Mouse (Mus musculus): ENCODE data around the gene Serp1. TPM values are rescaled to one million over a fixed set of nuclear protein-coding genes. Genes with fewer than 3 reads are reported as not detected.

Gene Serp1
- 101 and 125 TPM in 2 replicates for polyA plus RNA-seq (2015; fragmentation: Nextera tagmentation; extraction: Ambion mirVana)

DNA sequence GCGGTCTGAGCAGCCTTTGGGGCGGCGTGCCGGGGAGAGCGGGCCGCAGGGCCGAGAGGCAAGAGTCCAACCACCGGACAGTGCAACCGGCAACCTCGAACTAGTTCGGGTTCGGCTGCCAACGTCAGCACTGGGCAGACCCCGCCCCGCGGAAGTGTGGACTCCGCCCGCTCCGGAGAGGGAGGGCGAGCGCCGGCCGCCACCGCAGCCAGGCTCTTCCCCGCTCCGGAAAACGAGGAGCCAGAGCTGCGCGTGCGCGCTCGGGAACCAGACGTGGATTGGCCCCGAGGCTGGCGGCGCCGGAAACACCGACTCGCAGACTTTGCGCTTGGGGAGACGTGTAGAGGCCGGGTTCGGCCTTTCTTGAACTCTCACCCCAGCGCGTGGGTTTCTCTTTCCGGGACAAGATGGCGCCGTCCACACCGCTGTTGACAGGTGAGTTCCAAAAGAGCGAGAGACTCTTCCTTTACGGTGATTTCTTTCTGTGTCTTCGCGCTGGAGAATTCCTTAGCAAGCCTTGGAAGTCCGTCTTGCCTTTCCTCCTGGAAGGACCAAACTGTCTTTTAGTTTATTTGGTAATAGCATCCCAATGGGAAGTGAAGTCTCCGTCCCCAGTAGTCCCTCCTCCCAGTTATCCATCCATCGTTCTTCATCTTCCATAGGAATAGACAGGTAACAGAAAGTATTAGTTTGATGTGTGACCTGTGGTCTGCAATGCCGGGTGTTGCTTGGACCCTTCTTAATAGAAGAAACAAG, at the start of gene Serp1, which contains the start of gene Eif2a:
Serp1 (minus strand) TSS at position 241 of the 756 bp plus-strand sequence.
Eif2a (plus strand) TSS at position 170 of the 756 bp plus-strand sequence.
- H3K36me3 ChIP-seq, result peaks cover 24% of the 10 kb centered on the region
- H3K4me3 ChIP-seq (replicated peaks), result peak within 1 kb of the TSS; percentile 97
- no peaks in the 10 kb centered on the region for H3K9me3 ChIP-seq (replicated peaks)
- WGBS (ENCODE audit: insufficient replicate concordance), result under 1% methylated on average over 57 of the region's 57 CpGs
- peak; percentile 98 for DNase-seq
- H3K9ac ChIP-seq, result peak within 1 kb of the TSS; percentile 98
- no peaks in the 10 kb centered on the region for H3K27me3 ChIP-seq
- H3K4me1 ChIP-seq (replicated peaks), result peaks cover 33% of the 10 kb centered on the region
- peak within 1 kb of the TSS; percentile 87 for H3K4me2 ChIP-seq
- ATAC-seq (ENCODE audit: low read depth), result peak; percentile 99
- H3K27ac ChIP-seq, result peak within 1 kb of the TSS; percentile 92

DNA sequence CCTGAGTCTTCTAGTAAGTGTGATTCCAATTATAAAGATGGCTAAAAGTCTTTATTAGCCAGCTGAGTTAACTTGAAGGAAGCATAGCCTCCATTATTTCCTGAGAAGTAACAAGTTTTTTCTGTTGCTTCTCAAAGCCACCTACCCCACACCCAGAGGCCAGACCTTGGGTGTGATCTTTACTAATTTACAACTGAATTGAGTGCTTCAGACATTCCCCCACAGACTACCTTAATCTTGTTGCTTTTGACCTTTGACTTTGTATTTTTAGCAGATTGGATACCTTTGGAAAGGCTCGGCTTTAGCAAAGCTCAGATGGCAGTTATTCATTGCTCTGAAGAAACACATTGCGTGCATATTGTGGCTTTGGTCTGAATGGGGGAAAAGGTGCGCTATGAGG, 45.1 kb upstream of the Serp1 start:
- Histone ChIP-seq H3K4me3 (replicated peaks) (no peak overlapping the region), H3K4me1 (replicated peaks) (peaks cover 3% of the 10 kb centered on the region), H3K27ac (no peak overlapping the region), H3K4me2 (no peak overlapping the region), H3K36me3 (no peaks in the 10 kb centered on the region), H3K9me3 (replicated peaks) (no peaks in the 10 kb centered on the region), H3K9ac (no peak overlapping the region), H3K27me3 (no peaks in the 10 kb centered on the region)
- no peak for DNase-seq
- ATAC-seq (ENCODE audit: low read depth), result no peak
- WGBS (ENCODE audit: insufficient replicate concordance), result 77% methylated on average over 3 of the region's 3 CpGs

DNA sequence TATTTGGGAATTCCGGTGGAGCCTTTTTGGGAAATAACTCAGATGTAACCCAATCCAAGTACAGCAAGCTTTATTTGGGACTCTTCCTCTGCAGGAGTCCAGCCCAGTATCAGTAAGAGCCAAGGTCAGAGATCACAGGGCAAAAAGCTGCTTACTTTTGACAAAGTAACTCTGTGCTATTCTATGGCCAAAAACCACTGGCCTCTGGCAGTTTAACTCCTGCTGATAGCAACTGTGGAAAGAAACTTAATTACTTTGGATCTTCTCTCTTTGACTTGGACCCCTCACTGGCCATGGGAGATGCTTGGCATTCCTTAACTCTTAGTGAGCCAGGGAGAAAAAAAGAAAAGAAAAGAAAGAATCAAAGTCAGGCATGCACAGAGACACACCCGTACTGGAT, 35.7 kb upstream of the Serp1 start:
- Histone ChIP-seq H3K4me2 (no peak overlapping the region), H3K27ac (no peak overlapping the region), H3K9ac (no peak overlapping the region), H3K9me3 (replicated peaks) (0 out of 2 replicates have a peak, but pooled peaks cover 2% of the 10 kb centered on the region), H3K27me3 (no peaks in the 10 kb centered on the region), H3K4me3 (replicated peaks) (no peak overlapping the region), H3K36me3 (peaks cover 18% of the 10 kb centered on the region), H3K4me1 (replicated peaks) (no peaks in the 10 kb centered on the region)
- DNase-seq (no peak), ATAC-seq (ENCODE audit: low read depth) (no peak)
- WGBS (ENCODE audit: insufficient replicate concordance), result 63% methylated on average over 2 of the region's 2 CpGs

DNA sequence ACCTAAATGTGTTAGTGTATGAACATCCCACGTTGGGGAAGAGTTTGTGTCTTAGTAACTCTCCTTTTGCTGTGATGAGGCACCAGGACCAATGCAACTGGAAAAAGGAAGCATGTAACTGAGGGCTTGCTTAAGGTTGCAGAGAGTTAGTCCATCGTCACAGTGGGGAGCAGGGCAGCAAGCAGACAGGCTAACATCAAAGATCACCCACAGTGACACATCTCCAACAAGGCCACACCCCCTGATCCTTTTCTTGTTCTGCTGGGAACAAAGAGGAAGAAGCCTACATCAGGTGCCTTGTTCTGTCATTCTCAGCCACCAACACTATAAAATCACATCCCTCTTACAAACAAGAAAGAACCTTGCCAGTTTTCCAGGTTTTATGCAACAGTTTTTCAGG, 34.2 kb upstream of the Serp1 start:
- DNase-seq, result no peak
- Histone ChIP-seq H3K4me2 (no peak overlapping the region), H3K4me1 (replicated peaks) (no peaks in the 10 kb centered on the region), H3K9ac (no peak overlapping the region), H3K36me3 (peaks cover 33% of the 10 kb centered on the region), H3K4me3 (replicated peaks) (no peak overlapping the region), H3K27me3 (no peaks in the 10 kb centered on the region), H3K9me3 (replicated peaks) (0 out of 2 replicates have a peak, but pooled peaks cover 2% of the 10 kb centered on the region), H3K27ac (no peak overlapping the region)
- WGBS (ENCODE audit: insufficient replicate concordance), result 46% methylated on average over 2 of the region's 2 CpGs
- no peak for ATAC-seq (ENCODE audit: low read depth)

- H3K9me3 ChIP-seq (replicated peaks), result no peaks in the 10 kb centered on the region
- no peaks in the 10 kb centered on the region for H3K4me1 ChIP-seq (replicated peaks)
- H3K27me3 ChIP-seq, result no peaks in the 10 kb centered on the region
- H3K27ac ChIP-seq, result no peak overlapping the region
- ATAC-seq (ENCODE audit: low read depth), result no peak
- DNase-seq, result no peak
- 64% methylated on average over 7 of the region's 7 CpGs for WGBS (ENCODE audit: insufficient replicate concordance)
- no peak overlapping the region for H3K9ac ChIP-seq
- H3K4me2 ChIP-seq, result no peak overlapping the region
- peaks cover 61% of the 10 kb centered on the region for H3K36me3 ChIP-seq
- H3K4me3 ChIP-seq (replicated peaks), result no peak overlapping the region
These were observed 31.0 kb upstream of the Serp1 start for GRCm38 (mm10) chr3:58556649-58557048.

DNA sequence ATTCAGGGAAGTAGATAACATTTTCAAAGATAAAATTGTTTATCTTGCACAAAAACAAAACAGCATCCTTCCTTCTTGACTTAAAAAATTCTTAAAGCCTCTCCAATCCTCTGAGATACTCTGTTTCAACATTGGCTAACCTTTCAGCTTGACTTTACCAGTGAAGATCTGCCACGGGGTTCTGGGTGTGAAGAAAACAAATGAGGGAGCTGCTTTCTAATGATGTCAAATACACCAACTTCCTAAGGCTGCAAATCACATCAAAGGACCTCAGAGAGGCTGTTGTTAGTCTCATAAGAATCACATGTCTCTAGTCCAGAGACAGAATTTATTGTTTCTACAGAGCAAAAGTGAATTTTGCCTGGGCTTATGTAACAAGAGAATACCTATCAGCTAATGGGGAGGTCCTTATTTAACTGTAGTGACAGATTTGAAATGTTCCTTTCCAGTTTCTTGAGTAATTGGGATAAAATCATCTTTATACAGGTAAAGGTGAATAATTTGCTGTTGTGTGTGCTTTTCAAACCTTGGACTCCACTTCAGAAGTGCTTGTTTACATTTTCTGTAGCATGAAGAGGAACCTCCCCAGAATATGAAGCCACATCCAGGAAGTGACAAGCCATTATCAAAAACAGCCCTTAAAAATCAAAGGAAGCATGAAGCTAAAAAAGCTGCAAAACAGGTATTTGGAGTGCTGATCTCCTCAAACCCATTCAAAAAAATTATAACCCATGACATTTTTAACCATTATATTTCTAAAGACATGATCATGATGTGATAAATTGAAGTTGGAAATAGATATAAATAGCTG, 26.5 kb upstream of the Serp1 start:
- Histone ChIP-seq H3K36me3 (peaks cover 83% of the 10 kb centered on the region), H3K27me3 (no peaks in the 10 kb centered on the region), H3K9me3 (replicated peaks) (no peaks in the 10 kb centered on the region), H3K4me2 (no peak overlapping the region), H3K27ac (no peak overlapping the region), H3K4me1 (replicated peaks) (no peaks in the 10 kb centered on the region), H3K9ac (no peak overlapping the region), H3K4me3 (replicated peaks) (no peak overlapping the region)
- ATAC-seq (ENCODE audit: low read depth) (no peak), DNase-seq (no peak)
- WGBS (ENCODE audit: insufficient replicate concordance), result 60% methylated on average over 1 of the region's 1 CpGs

DNA sequence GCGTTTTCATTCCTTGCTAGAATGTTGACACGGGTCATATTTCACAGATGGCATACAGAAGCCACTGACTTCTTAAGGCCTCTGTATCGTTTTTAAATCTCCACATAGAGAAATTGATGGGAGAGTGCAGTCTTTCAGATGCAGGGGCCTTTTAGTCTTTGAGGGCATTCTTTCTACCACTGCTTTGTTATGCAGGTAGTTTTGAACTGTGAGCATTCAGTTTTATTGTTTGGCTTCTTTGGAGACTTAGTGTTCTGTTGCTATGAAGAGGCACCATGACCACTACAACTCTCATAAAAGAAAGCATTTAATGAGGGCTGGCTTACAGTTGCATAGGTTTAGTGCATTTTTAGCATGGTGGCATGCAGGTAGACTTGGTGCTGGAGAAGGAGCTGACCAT, 10.9 kb upstream of the Serp1 start:
- Histone ChIP-seq H3K4me3 (replicated peaks) (no peak overlapping the region), H3K4me2 (no peak overlapping the region), H3K4me1 (replicated peaks) (no peaks in the 10 kb centered on the region), H3K9ac (no peak overlapping the region), H3K9me3 (replicated peaks) (no peaks in the 10 kb centered on the region), H3K36me3 (peaks cover 61% of the 10 kb centered on the region), H3K27ac (no peak overlapping the region), H3K27me3 (no peaks in the 10 kb centered on the region)
- WGBS (ENCODE audit: insufficient replicate concordance), result 80% methylated on average over 3 of the region's 3 CpGs
- ATAC-seq (ENCODE audit: low read depth), result no peak
- no peak for DNase-seq

GRCm38 (mm10) chr3:58526408-58526737, 681 bp upstream of the Serp1 start:
- Histone ChIP-seq H3K27me3 (no peaks in the 10 kb centered on the region), H3K36me3 (peaks cover 25% of the 10 kb centered on the region), H3K9me3 (replicated peaks) (no peaks in the 10 kb centered on the region), H3K9ac (peak overlapping the region; percentile 67), H3K4me2 (peak overlapping the region; percentile 80), H3K4me1 (replicated peaks) (peaks cover 29% of the 10 kb centered on the region), H3K4me3 (replicated peaks) (peak overlapping the region; percentile 97), H3K27ac (peak overlapping the region; percentile 92)
- WGBS (ENCODE audit: insufficient replicate concordance), result 4% methylated on average over 4 of the region's 4 CpGs
- DNase-seq (peak; percentile 13), ATAC-seq (ENCODE audit: low read depth) (no peak)

DNA sequence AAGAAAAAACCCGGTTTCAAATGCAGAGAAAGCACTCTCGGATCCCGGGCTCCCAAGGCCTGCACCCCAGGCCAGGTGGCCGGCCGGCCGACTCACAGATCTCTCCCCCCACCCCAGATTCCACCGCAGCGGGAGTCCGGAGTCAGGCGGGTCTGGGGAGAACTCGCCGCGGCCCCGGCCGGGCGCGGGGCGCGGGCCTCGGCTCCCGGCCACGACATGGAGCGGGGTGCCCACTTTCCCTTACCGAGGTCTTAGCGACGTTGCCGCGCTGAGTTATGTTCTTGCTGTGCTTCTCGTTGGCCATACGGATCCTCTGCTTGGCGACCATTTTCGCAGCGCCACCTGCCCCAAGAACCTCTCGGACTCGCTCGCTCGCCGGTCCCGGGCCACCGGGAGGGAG, 526 bp downstream of the Serp1 start:
- Histone ChIP-seq H3K4me3 (replicated peaks) (peak overlapping the region; percentile 97), H3K4me2 (peak overlapping the region; percentile 87), H3K27me3 (no peaks in the 10 kb centered on the region), H3K9me3 (replicated peaks) (no peaks in the 10 kb centered on the region), H3K4me1 (replicated peaks) (peaks cover 36% of the 10 kb centered on the region), H3K27ac (peak overlapping the region; percentile 92), H3K9ac (peak overlapping the region; percentile 98), H3K36me3 (peaks cover 24% of the 10 kb centered on the region)
- 0% methylated on average over 40 of the region's 40 CpGs for WGBS (ENCODE audit: insufficient replicate concordance)
- no peak for DNase-seq
- peak; percentile 39 for ATAC-seq (ENCODE audit: low read depth)

- Histone ChIP-seq H3K9ac (peak overlapping the region; percentile 98), H3K4me3 (replicated peaks) (peak overlapping the region; percentile 97), H3K4me1 (replicated peaks) (peaks cover 39% of the 10 kb centered on the region), H3K27me3 (no peaks in the 10 kb centered on the region), H3K36me3 (peaks cover 24% of the 10 kb centered on the region), H3K9me3 (replicated peaks) (no peaks in the 10 kb centered on the region), H3K27ac (no peak overlapping the region), H3K4me2 (peak overlapping the region; percentile 87)
- 59% methylated on average over 4 of the region's 4 CpGs for whole genome bisulfite sequencing (ENCODE audit: insufficient replicate concordance)
- no peak for DNase-seq
- no peak for ATAC-seq (ENCODE audit: low read depth)
These were observed 1.4 kb downstream of the Serp1 start for GRCm38 (mm10) chr3:58524246-58524645.

DNA sequence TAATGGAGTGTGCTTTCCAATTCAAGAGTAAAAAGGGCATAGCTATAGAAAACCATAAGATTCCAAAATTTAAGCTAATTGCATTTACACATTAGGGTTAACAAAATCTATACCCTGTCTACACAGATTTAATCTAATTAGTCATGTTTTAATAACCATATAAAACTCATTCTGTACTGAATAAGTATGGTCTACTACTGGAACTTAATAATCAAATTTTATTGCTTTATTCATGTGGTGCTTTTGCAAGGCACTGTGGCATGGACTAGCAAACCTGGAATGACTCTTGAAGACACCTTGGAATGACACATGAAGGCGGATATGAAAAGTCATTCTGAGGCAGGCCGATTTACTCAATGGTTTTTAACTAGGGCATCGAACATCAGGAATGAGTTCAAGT, 2.3 kb downstream of the Serp1 start:
- WGBS (ENCODE audit: insufficient replicate concordance), result 92% methylated on average over 3 of the region's 3 CpGs
- H3K4me2 ChIP-seq, result peak overlapping the region; percentile 87; the same call in 1 of the 2 replicates
- no peak overlapping the region for H3K4me3 ChIP-seq (replicated peaks)
- peaks cover 47% of the 10 kb centered on the region for H3K4me1 ChIP-seq (replicated peaks)
- no peak for ATAC-seq (ENCODE audit: low read depth)
- H3K36me3 ChIP-seq, result peaks cover 24% of the 10 kb centered on the region
- H3K27ac ChIP-seq, result no peak overlapping the region
- H3K9ac ChIP-seq, result no peak overlapping the region
- DNase-seq, result no peak
- H3K9me3 ChIP-seq (replicated peaks), result no peaks in the 10 kb centered on the region
- H3K27me3 ChIP-seq, result no peaks in the 10 kb centered on the region

All from liver, embryonic 13.5 days (tissue).